Mouse (Mus musculus): ENCODE data around the gene Tm9sf3.

DNA sequence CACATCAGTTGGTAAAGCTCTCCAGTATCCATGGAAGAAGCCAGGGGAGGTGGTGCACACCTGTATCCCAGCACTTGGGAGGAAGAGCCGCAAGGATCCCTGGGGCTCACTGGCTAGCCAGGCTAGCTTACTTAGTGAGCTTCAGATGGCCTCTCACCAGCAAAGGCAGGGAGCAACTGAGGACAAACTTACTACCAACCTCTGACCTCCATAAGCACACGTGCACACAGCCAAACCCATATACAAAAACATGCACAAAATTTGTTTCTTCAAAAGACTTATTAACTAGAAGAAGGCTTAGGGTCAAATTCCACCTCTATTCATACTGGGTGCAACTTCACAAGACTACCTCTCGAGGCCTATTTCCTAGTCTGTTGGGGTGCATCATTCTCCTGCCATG lies 3.1 kb downstream of the Tm9sf3 start:
- TF ChIP-seq CTCF (conservative IDR thresholded peaks at IDR 0.05; ENCODE audit: low read length) (no peak), POU5F1 (IDR thresholded peaks at IDR 0.05; ENCODE audit: borderline replicate concordance, low read length) (no peak)

Measured in E14TG2a.4 (cell line).